Mouse (Mus musculus): Measurements from ENCODE around the gene Nup155. TPM values are rescaled to one million over a fixed set of nuclear protein-coding genes. Genes with fewer than 3 reads are reported as not detected.
A peak's percentile ranks its signal among the peaks of the same experiment; 100 is the strongest.
"Not testable (repeated sequence)": the region's sequence is repeated elsewhere in the genome, so short reads cannot be mapped to it uniquely, and the experiment has no call there.

Nup155 gene
- polyA plus RNA-seq, 1 experiment from 2014 or later = 29.8 TPM

- Histone ChIP-seq H3K36me3 (ENCODE audit: control insufficient read depth, insufficient read depth, low read length) (no peaks in the 10 kb centered on the region; the same call in 1 of the 2 replicates), H3K4me3 (ENCODE audit: low read depth, low read length) (peak within 1 kb of the TSS; percentile 89), H3K9me3 (ENCODE audit: control insufficient read depth, low read length) (no peaks in the 10 kb centered on the region; the same call in 1 of the 2 replicates), H3K4me1 (ENCODE audit: control insufficient read depth, insufficient read depth, low read length) (no peaks in the 10 kb centered on the region), H3K27me3 (ENCODE audit: control insufficient read depth, insufficient read depth, low read length) (no peaks in the 10 kb centered on the region), H3K4me2 (peak within 1 kb of the TSS; percentile 54), H3K9ac (ENCODE audit: low read length) (peak within 1 kb of the TSS; percentile 83), H3K27ac (ENCODE audit: low read depth, low read length) (no peak within 1 kb of the TSS)
- peak; percentile 100 for DNase-seq (ENCODE audit: low spot score, missing footprints)
- 2% methylated on average over 56 of the region's 56 CpGs for WGBS
- peak; percentile 97 for ATAC-seq (ENCODE audit: low FRiP score)
Observed at GRCm38 (mm10) chr15:8098774-8099749, 10.0 kb upstream of the Nup155 start, which contains the start of gene Wdr70. Gene Wdr70 (minus strand): TSS chr15:8099209.

- not testable (repeated sequence) for H3K36me3 ChIP-seq (ENCODE audit: control insufficient read depth, insufficient read depth, low read length); ATAC-seq (ENCODE audit: low FRiP score); DNase-seq (ENCODE audit: low spot score, missing footprints); H3K27me3 ChIP-seq (ENCODE audit: control insufficient read depth, insufficient read depth, low read length); H3K9me3 ChIP-seq (ENCODE audit: control insufficient read depth, low read length); H3K27ac ChIP-seq (ENCODE audit: low read depth, low read length); H3K4me3 ChIP-seq (ENCODE audit: low read depth, low read length); H3K4me1 ChIP-seq (ENCODE audit: control insufficient read depth, insufficient read depth, low read length); H3K9ac ChIP-seq (ENCODE audit: low read length); H3K4me2 ChIP-seq
- WGBS = 86% methylated on average over 13 of the region's 15 CpGs
Observed at GRCm38 (mm10) chr15:8101975-8102542, 7.0 kb upstream of the Nup155 start.

GRCm38 (mm10) chr15:8108360-8108965 lies 610 bp upstream of the Nup155 start:
- H3K9me3 ChIP-seq (ENCODE audit: control insufficient read depth, low read length) = no peaks in the 10 kb centered on the region
- H3K27me3 ChIP-seq (ENCODE audit: control insufficient read depth, insufficient read depth, low read length) = no peaks in the 10 kb centered on the region
- H3K9ac ChIP-seq (ENCODE audit: low read length) = peak overlapping the region; percentile 85
- DNase-seq (ENCODE audit: low spot score, missing footprints) (no peak), ATAC-seq (ENCODE audit: low FRiP score) (peak; percentile 38; the same call in 1 of the 2 replicates)
- H3K27ac ChIP-seq (ENCODE audit: low read depth, low read length) = peak overlapping the region; percentile 40; the same call in 1 of the 2 replicates
- H3K4me1 ChIP-seq (ENCODE audit: control insufficient read depth, insufficient read depth, low read length) = peaks cover 9% of the 10 kb centered on the region; the same call in 1 of the 2 replicates
- H3K4me3 ChIP-seq (ENCODE audit: low read depth, low read length) = peak overlapping the region; percentile 81
- 60% methylated on average over 19 of the region's 19 CpGs for WGBS
- no peaks in the 10 kb centered on the region; the same call in 1 of the 2 replicates for H3K36me3 ChIP-seq (ENCODE audit: control insufficient read depth, insufficient read depth, low read length)
- H3K4me2 ChIP-seq = peak overlapping the region; percentile 55

- Histone ChIP-seq H3K9ac (ENCODE audit: low read length) (peak overlapping the region; percentile 85), H3K9me3 (ENCODE audit: control insufficient read depth, low read length) (no peaks in the 10 kb centered on the region), H3K4me1 (ENCODE audit: control insufficient read depth, insufficient read depth, low read length) (peaks cover 9% of the 10 kb centered on the region; the same call in 1 of the 2 replicates), H3K27ac (ENCODE audit: low read depth, low read length) (no peak overlapping the region), H3K27me3 (ENCODE audit: control insufficient read depth, insufficient read depth, low read length) (no peaks in the 10 kb centered on the region), H3K36me3 (ENCODE audit: control insufficient read depth, insufficient read depth, low read length) (peaks cover 4% of the 10 kb centered on the region; the same call in 1 of the 2 replicates), H3K4me2 (peak overlapping the region; percentile 55), H3K4me3 (ENCODE audit: low read depth, low read length) (peak overlapping the region; percentile 81)
- ATAC-seq (ENCODE audit: low FRiP score) (no peak), DNase-seq (ENCODE audit: low spot score, missing footprints) (no peak)
- 8% methylated on average over 8 of the region's 8 CpGs for WGBS
Observed at GRCm38 (mm10) chr15:8109782-8110181, 709 bp downstream of the Nup155 start.

- Histone ChIP-seq H3K27me3 (ENCODE audit: control insufficient read depth, insufficient read depth, low read length) (no peaks in the 10 kb centered on the region), H3K27ac (ENCODE audit: low read depth, low read length) (no peak overlapping the region), H3K9me3 (ENCODE audit: control insufficient read depth, low read length) (no peaks in the 10 kb centered on the region), H3K4me1 (ENCODE audit: control insufficient read depth, insufficient read depth, low read length) (no peaks in the 10 kb centered on the region), H3K36me3 (ENCODE audit: control insufficient read depth, insufficient read depth, low read length) (peaks cover 22% of the 10 kb centered on the region), H3K4me2 (no peak overlapping the region), H3K4me3 (ENCODE audit: low read depth, low read length) (no peak overlapping the region), H3K9ac (ENCODE audit: low read length) (no peak overlapping the region)
- WGBS = 79% methylated on average over 1 of the region's 1 CpGs
- DNase-seq (ENCODE audit: low spot score, missing footprints) (no peak), ATAC-seq (ENCODE audit: low FRiP score) (no peak)
Observed at GRCm38 (mm10) chr15:8129281-8129680, 20.2 kb downstream of the Nup155 start.

- H3K4me1 ChIP-seq (ENCODE audit: control insufficient read depth, insufficient read depth, low read length) = no peaks in the 10 kb centered on the region
- H3K9ac ChIP-seq (ENCODE audit: low read length) = no peak overlapping the region
- no peak for DNase-seq (ENCODE audit: low spot score, missing footprints)
- 97% methylated on average over 3 of the region's 3 CpGs for WGBS
- H3K4me3 ChIP-seq (ENCODE audit: low read depth, low read length) = no peak overlapping the region
- H3K27me3 ChIP-seq (ENCODE audit: control insufficient read depth, insufficient read depth, low read length) = no peaks in the 10 kb centered on the region
- no peak overlapping the region for H3K27ac ChIP-seq (ENCODE audit: low read depth, low read length)
- no peak for ATAC-seq (ENCODE audit: low FRiP score)
- H3K9me3 ChIP-seq (ENCODE audit: control insufficient read depth, low read length) = no peaks in the 10 kb centered on the region
- H3K4me2 ChIP-seq = no peak overlapping the region
- peaks cover 27% of the 10 kb centered on the region for H3K36me3 ChIP-seq (ENCODE audit: control insufficient read depth, insufficient read depth, low read length)
Observed at GRCm38 (mm10) chr15:8131268-8131667, 22.2 kb downstream of the Nup155 start.

GRCm38 (mm10) chr15:8131761-8132160 lies 22.7 kb downstream of the Nup155 start:
- Histone ChIP-seq H3K9me3 (ENCODE audit: control insufficient read depth, low read length) (no peaks in the 10 kb centered on the region), H3K4me1 (ENCODE audit: control insufficient read depth, insufficient read depth, low read length) (no peaks in the 10 kb centered on the region), H3K36me3 (ENCODE audit: control insufficient read depth, insufficient read depth, low read length) (peaks cover 27% of the 10 kb centered on the region), H3K4me3 (ENCODE audit: low read depth, low read length) (no peak overlapping the region), H3K27me3 (ENCODE audit: control insufficient read depth, insufficient read depth, low read length) (no peaks in the 10 kb centered on the region), H3K9ac (ENCODE audit: low read length) (no peak overlapping the region), H3K27ac (ENCODE audit: low read depth, low read length) (no peak overlapping the region), H3K4me2 (no peak overlapping the region)
- DNase-seq (ENCODE audit: low spot score, missing footprints) (no peak), ATAC-seq (ENCODE audit: low FRiP score) (no peak)

GRCm38 (mm10) chr15:8135606-8136005 lies 26.5 kb downstream of the Nup155 start:
- DNase-seq (ENCODE audit: low spot score, missing footprints) (no peak), ATAC-seq (ENCODE audit: low FRiP score) (no peak)
- H3K4me2 ChIP-seq = no peak overlapping the region
- H3K27ac ChIP-seq (ENCODE audit: low read depth, low read length) = no peak overlapping the region
- no peaks in the 10 kb centered on the region for H3K27me3 ChIP-seq (ENCODE audit: control insufficient read depth, insufficient read depth, low read length)
- H3K36me3 ChIP-seq (ENCODE audit: control insufficient read depth, insufficient read depth, low read length) = peaks cover 20% of the 10 kb centered on the region
- H3K9me3 ChIP-seq (ENCODE audit: control insufficient read depth, low read length) = no peaks in the 10 kb centered on the region
- no peak overlapping the region for H3K4me3 ChIP-seq (ENCODE audit: low read depth, low read length)
- 91% methylated on average over 5 of the region's 5 CpGs for WGBS
- no peak overlapping the region for H3K9ac ChIP-seq (ENCODE audit: low read length)
- no peaks in the 10 kb centered on the region for H3K4me1 ChIP-seq (ENCODE audit: control insufficient read depth, insufficient read depth, low read length)
